Mouse (Mus musculus): ENCODE results near the gene Olfr263.

DNA sequence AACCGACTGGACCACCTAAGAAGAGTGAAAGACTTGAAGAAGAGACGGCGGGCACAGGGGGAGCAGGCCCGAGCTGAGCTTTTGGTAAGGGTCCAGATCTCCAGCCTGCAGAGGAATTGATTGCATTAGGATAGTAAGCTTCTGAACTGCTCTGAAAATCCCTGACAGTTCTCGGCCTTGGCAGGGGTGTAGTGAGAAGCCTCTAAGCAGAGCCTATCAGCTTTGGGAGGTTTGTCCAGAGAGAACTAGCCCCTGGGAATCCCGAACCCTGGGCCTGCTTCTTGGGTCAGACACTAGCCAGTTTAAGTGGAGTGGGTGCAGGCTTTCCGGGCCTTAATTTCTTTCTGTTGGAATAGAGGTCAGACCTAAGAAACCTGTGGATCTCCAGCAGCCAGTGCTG is 52.6 kb downstream of the Olfr263 start:
- TF ChIP-seq CTCF (conservative IDR thresholded peaks at IDR 0.05; ENCODE audit: insufficient read depth, insufficient read length, low read depth, low read length): no peak
- no peak for TF ChIP-seq POLR2A (IDR thresholded peaks at IDR 0.05; ENCODE audit: low read depth, low read length)

Measured in kidney, adult 2 months (tissue).